Mouse (Mus musculus): ENCODE measurements around the gene Gm10271.

GRCm38 (mm10) chr10:116932418-116932817, 40.0 kb downstream of the Gm10271 start:
- TF ChIP-seq CTCF (IDR thresholded peaks at IDR 0.05; ENCODE audit: extremely low read depth, insufficient read depth, low read length), result no peak
- no peak for TF ChIP-seq POLR2A (IDR thresholded peaks at IDR 0.05; ENCODE audit: extremely low read depth, insufficient read depth, low read length)
